Mouse (Mus musculus): ENCODE data around the gene Cdc25a.

Cdc25a gene

DNA sequence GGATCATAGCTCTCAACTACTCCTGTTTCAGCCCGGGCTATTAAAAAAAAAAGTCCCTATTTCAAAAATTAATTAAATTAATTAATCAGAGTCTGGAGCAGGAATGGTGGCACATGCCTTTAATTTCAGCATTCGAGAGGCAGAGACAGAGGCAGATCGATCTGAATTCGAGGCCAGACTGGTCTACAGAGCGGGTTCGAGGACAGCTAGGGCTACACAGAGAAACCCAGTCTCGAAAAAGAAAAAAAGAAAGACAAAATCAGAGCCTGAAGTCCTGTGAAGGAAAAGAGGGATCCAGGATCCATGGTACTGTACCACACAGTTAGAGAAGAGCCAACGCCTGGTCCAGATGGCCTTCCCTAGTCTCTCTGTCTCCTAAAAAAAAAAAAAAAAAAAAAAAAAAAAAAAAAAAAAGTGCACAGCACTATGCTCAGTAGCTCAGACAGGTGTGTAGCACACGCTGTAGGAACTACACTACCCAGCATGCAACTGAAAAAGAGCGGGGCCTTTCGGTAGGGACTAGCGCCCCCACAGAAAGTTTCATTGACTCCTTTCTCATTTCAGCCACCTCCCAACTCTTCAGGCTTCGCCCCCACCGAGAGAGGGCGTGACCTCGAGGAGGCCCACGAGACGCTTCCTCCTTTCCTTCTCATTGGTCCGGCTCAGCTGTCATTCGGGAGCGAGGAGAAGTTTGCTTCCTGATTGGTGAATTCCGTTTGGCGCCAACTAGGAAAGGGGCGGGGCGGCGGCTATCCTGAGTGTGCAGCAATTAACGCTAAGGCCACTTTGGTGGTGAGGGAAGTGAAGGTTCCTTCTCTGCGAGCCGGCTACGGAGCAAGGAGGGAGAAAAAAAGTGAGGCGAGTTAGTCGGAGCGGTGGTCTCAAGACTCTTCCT is at the start of gene Cdc25a:
TSS of gene Cdc25a (plus strand) at position 783 of the 895 bp plus-strand sequence.
- DNase-seq = peak; percentile 98

DNA sequence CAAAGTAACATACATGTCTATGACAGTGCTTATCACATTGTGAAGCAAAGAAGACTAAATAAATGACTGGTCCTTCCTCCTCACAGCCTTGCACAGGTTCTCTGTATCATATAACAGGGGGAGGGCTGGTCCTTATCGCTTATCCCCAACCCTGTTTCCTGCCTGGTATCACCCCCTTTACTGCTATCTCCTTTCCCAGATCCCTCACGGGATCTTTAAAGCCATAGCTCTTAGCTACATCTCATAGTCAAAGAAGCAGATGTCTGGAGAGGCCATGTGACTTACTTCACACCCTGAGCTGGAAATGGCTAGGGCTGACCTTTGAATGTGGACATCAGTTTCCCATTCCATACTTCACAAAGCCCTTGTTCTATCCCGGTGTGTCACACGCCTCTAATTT is 49.6 kb upstream of the Cdc25a start:
- DNase-seq = no peak

GRCm38 (mm10) chr9:109826181-109826580 is 49.2 kb upstream of the Cdc25a start:
- no peak for DNase-seq

- DNase-seq = peak; percentile 89
Observed at GRCm38 (mm10) chr9:109832391-109833087, 42.8 kb upstream of the Cdc25a start, which contains the start of gene Nme6. TSS of gene Nme6 (plus strand) at chr9:109832749.

- no peak for DNase-seq
Observed at GRCm38 (mm10) chr9:109833088-109833412, 42.3 kb upstream of the Cdc25a start.

- peak; percentile 33 for DNase-seq
Observed at GRCm38 (mm10) chr9:109849312-109849758, 26.0 kb upstream of the Cdc25a start, which contains the start of gene Camp. TSS of gene Camp (minus strand) at chr9:109849617.

GRCm38 (mm10) chr9:109850099-109850498 is 25.3 kb upstream of the Cdc25a start:
- DNase-seq = no peak

- DNase-seq = no peak
Observed at GRCm38 (mm10) chr9:109854341-109854740, 21.0 kb upstream of the Cdc25a start.

DNA sequence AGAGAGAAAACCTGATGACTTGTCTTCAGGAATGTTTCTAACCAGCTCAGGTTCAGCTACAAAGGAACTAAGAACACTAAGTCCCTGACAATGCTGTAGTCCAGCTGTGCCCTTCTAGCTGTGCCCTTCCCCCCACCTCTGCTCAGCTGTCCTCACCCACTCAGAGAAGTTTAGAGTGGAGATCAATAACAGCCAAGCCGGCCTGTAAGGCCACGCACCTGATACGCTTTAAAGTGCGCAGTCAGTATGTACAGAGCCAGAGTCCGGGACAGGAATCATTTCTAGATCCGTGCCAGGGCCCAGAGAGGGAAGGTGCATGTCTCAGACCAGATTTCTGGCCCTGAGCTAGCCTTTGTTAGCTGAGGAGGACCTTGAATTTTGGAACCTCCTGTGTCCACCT is 19.4 kb upstream of the Cdc25a start:
- no peak for DNase-seq

- DNase-seq = peak; percentile 73
Observed at GRCm38 (mm10) chr9:109862397-109863044, 12.9 kb upstream of the Cdc25a start.

- no peak for DNase-seq
Observed at GRCm38 (mm10) chr9:109863085-109863484, 12.3 kb upstream of the Cdc25a start.

DNA sequence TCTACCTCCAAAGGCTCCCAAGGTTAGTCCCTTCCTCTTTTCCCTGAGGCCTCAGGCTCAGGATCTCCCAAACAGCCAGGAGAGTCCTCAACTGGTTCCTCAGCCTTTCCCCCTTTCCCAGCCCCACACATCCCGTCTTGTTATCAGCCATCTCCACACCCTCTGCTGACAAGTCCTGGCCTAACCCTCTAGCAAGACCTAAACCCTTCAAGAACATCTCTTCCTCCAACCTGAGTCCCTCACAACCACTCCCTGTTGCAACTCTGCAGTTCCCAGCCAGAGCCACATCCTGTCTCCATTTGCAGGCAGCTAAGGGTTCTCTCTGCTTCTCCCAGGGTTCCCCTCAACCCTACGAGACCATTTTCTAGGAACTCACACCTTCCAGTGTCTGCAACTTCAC is 9.2 kb upstream of the Cdc25a start:
- DNase-seq = no peak

GRCm38 (mm10) chr9:109870983-109871572 is 4.3 kb upstream of the Cdc25a start:
- DNase-seq = peak; percentile 30

GRCm38 (mm10) chr9:109875695-109876601 is 569 bp downstream of the Cdc25a start:
- peak; percentile 83 for DNase-seq

GRCm38 (mm10) chr9:109876756-109877155 is 1.4 kb downstream of the Cdc25a start:
- DNase-seq = peak; percentile 49

- no peak for DNase-seq
Observed at GRCm38 (mm10) chr9:109877666-109878065, 2.3 kb downstream of the Cdc25a start.

DNA sequence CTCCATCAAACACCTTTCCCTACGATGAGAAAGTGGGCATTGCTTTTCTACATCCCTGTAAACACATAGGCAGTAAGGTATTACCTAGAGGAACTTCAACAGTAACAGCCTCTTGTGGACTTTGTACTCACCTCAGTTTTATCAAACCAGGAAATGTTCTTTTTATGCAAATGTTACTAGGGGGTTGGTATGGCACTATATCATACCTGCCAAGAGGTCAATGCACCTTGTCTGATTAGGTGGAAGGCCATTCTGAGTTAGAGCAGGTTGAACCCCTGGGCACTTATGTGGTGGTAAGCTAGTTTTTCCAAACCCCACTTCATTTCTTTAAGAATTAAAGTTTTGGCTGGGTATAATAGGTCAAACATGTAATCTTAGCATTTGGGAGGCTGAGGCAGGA is 3.9 kb downstream of the Cdc25a start:
- DNase-seq = no peak

DNA sequence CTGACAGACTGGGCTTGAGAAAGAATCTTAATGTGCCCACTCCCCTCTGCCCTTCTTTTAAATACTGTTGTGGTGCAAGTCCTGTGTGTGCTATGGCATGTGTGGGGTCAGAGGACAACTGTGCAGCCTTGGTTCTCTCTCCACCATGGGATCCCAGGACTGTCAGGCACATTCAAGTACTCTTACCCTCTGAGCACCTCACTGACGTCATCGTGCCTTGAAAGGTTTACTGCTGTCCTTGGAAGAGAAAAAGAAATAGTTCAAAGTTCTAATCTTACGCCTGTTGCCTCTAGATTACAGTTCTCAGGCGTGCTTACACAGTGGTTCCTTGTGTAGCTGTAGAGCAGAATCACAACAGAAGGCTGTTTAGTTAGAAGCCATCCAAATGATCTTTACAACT is 10.9 kb downstream of the Cdc25a start:
- DNase-seq = no peak

GRCm38 (mm10) chr9:109887321-109887720 is 11.9 kb downstream of the Cdc25a start:
- no peak for DNase-seq

DNA sequence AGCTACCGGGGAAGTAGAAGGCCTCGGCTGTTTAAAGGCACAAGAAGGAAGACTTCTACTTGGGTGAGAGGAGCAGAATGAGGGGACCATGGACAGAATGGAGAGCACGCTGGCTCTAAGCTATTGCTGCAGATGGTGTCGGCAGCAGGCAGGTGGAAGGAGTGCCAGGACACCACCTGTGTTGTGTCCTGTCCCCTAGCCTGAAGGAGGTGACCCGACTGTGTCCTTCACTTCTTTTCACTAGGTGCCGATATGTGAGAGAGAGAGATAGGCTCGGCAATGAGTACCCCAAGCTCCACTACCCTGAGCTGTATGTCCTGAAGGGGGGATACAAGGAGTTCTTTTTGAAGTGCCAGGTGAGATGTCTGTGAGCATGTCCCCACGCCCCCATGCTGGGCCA is 16.1 kb downstream of the Cdc25a start:
- DNase-seq = no peak

GRCm38 (mm10) chr9:109892651-109893250 is 17.4 kb downstream of the Cdc25a start:
- peak; percentile 78 for DNase-seq

All from kidney, postnatal 14 days (tissue).